Mouse (Mus musculus) MEL (cell line): ENCODE measurements around the gene Tacc3.
A peak's percentile ranks its signal among the peaks of the same experiment; 100 is the strongest.

Experiments used
- ETS1 ChIP-seq: IDR thresholded peaks from 2 replicates; pipeline ENCODE4 v1.6.1; 2012; ENCODE audit warnings: low read depth, mild to moderate bottlenecking, inconsistent platforms, low read length, improper control_type of control experiment, moderate library complexity
- MAFK ChIP-seq: IDR thresholded peaks from 2 replicates; pipeline ENCODE4 v1.6.1; 2011; ENCODE audit warnings: low read depth, mild to moderate bottlenecking, low read length, improper control_type of control experiment, borderline replicate concordance
- MAZ ChIP-seq: IDR thresholded peaks from 2 replicates; pipeline ENCODE4 v1.6.1; 2012; ENCODE audit warnings: low read depth, mild to moderate bottlenecking, inconsistent platforms, low read length, improper control_type of control experiment
- NRF1 ChIP-seq: IDR thresholded peaks from 2 replicates; pipeline ENCODE4 v1.6.1; 2014; ENCODE audit warnings: low read depth, mild to moderate bottlenecking, inconsistent platforms, low read length, improper control_type of control experiment, moderate library complexity; ENCODE audit not compliant: poor library complexity, insufficient read depth, severe bottlenecking
- POLR2A ChIP-seq, 2 experiments: IDR thresholded peaks; 2 replicates each; pipeline ENCODE4 v1.6.1; 2011 to 2012; ENCODE audit warnings: low read length in 2 of 2, mild to moderate bottlenecking in 2 of 2, control low read depth in 1 of 2, improper control_type of control experiment in 1 of 2, low read depth in 1 of 2, moderate library complexity in 1 of 2; ENCODE audit not compliant: control insufficient read depth in 1 of 2, insufficient read depth in 1 of 2, poor library complexity in 1 of 2
- POLR2AphosphoS2 ChIP-seq: IDR thresholded peaks from 2 replicates; pipeline ENCODE4 v1.6.1; 2011; ENCODE audit warnings: low read length, improper control_type of control experiment
- TAL1 ChIP-seq: IDR thresholded peaks from 2 replicates; pipeline ENCODE4 v1.6.1; 2012; ENCODE audit warnings: mild to moderate bottlenecking, inconsistent platforms, low read length, moderate library complexity, mixed read lengths
- UBTF ChIP-seq: IDR thresholded peaks from 2 replicates; pipeline ENCODE4 v1.6.1; 2012; ENCODE audit warnings: low read depth, mild to moderate bottlenecking, inconsistent platforms, low read length, improper control_type of control experiment, moderate library complexity, borderline replicate concordance; ENCODE audit not compliant: insufficient read depth
- USF2 ChIP-seq, 2 experiments: IDR thresholded peaks; 2 replicates each; pipeline ENCODE4 v1.6.1; 2011 to 2012; ENCODE audit warnings: improper control_type of control experiment in 2 of 2, low read length in 2 of 2, borderline replicate concordance in 1 of 2, inconsistent platforms in 1 of 2, low read depth in 1 of 2, mild to moderate bottlenecking in 1 of 2; ENCODE audit not compliant: insufficient read depth in 1 of 2
- ZKSCAN1 ChIP-seq: IDR thresholded peaks from 2 replicates; pipeline ENCODE4 v1.6.1; 2012; ENCODE audit warnings: low read depth, mild to moderate bottlenecking, inconsistent platforms, low read length, improper control_type of control experiment, moderate library complexity

DNA sequence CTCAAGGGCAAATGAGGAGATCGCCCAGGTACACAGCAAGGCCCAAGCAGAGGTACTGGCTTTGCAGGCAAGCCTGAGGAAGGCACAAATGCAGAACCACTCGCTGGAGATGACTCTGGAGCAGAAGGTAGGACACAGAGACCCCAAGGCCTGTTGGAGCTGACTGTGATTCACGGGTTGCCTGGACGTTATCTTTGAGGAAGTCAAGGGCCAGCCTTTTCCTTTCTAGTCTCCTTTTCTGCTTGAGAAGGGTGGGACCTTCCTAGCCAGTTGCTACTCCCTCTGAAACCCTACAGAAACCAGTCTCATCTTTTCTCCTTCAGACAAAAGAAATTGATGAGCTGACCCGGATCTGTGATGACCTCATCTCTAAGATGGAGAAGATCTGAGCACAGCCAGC lies 13.7 kb downstream of the Tacc3 start:
- no peak for TF ChIP-seq MAZ
- TF ChIP-seq NRF1: no peak
- TF ChIP-seq POLR2A (IDR thresholded peaks at IDR 0.05; ENCODE audit: control insufficient read depth in 1 of 2, insufficient read depth in 1 of 2, low read depth in 1 of 2, low read length in 2 of 2, poor library complexity in 1 of 2): no peak
- TF ChIP-seq TAL1: peak; percentile 36; the same call in 1 of the 2 replicates
- TF ChIP-seq ETS1: no peak
- no peak for TF ChIP-seq POLR2AphosphoS2
- no peak for TF ChIP-seq UBTF
- no peak for TF ChIP-seq MAFK
- no peak for TF ChIP-seq USF2 (IDR thresholded peaks at IDR 0.05; ENCODE audit: borderline replicate concordance in 1 of 2, insufficient read depth in 1 of 2, low read depth in 1 of 2, low read length in 2 of 2)
- no peak for TF ChIP-seq ZKSCAN1
